Mouse (Mus musculus): ENCODE data around the gene Sys1.

DNA sequence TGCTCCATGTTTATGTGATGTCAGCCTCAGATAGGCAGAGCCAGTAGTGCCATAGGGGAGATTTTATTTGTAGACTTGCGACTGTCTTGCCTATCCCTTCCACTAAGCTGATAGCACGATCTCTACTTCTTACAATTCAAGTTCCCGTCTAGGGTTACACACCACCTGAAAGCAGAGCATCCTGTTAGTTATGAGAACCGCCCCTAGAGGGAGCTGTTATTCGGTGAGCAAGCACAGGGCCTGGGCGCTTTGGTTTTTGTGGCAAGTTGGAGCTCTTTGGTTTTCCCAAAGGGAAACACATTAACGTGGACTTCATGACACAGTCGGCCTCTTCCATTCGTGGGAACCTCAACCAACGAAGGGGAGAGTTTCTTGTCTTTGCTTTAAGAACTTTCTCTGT, 13.5 kb downstream of the Sys1 start:
- no peak for TF ChIP-seq TAL1 (IDR thresholded peaks at IDR 0.05; ENCODE audit: low read length)
- TF ChIP-seq GATA1 (IDR thresholded peaks at IDR 0.05; ENCODE audit: low read length), result no peak
